Mouse (Mus musculus) midbrain, embryonic 11.5 days (tissue): Measurements from ENCODE around the gene Dscam. TPM values are rescaled to one million over a fixed set of nuclear protein-coding genes. Genes with fewer than 3 reads are reported as not detected.

ENCODE experiments used
- ATAC-seq: fragments of 200-750 bp; cut with Nextera tagmentation; 2 replicates; pipeline ENCODE4 v1.8.0; 2017; ENCODE audit warnings: moderate TSS enrichment, moderate library complexity; ENCODE audit not compliant: low FRiP score
- DNase-seq: peaks from one replicate; pipeline ENCODE4 v3.0.0; 2015; ENCODE audit warnings: low spot score; ENCODE audit errors: missing footprints
- H3K27ac ChIP-seq: fragments of 300-500 bp; sonication (generic); 2 replicates; pipeline ENCODE4 v1.5.1; 2014; ENCODE audit warnings: low read depth, low read length
- H3K27me3 ChIP-seq: fragments of 300-500 bp; sonication (generic); 2 replicates; pipeline ENCODE4 v1.6.1; 2014; ENCODE audit warnings: mild to moderate bottlenecking, low read length, moderate library complexity, mixed read lengths; ENCODE audit not compliant: control insufficient read depth, insufficient read depth
- H3K36me3 ChIP-seq: fragments of 300-500 bp; sonication (generic); 2 replicates; pipeline ENCODE4 v1.6.1; 2014; ENCODE audit warnings: mild to moderate bottlenecking, low read length, moderate library complexity, mixed read lengths; ENCODE audit not compliant: control insufficient read depth, insufficient read depth
- H3K4me1 ChIP-seq: fragments of 300-500 bp; sonication (generic); 2 replicates; pipeline ENCODE4 v1.6.1; 2014; ENCODE audit warnings: low read length; ENCODE audit not compliant: control insufficient read depth, insufficient read depth
- H3K4me2 ChIP-seq: fragments of 300-500 bp; sonication (generic); 2 replicates; pipeline ENCODE4 v1.6.1; 2014; ENCODE audit warnings: mild to moderate bottlenecking, moderate library complexity
- H3K4me3 ChIP-seq: fragments of 300-500 bp; sonication (generic); 2 replicates; pipeline ENCODE4 v1.5.1; 2014; ENCODE audit warnings: low read depth, low read length
- H3K9ac ChIP-seq: fragments of 300-500 bp; sonication (generic); 2 replicates; pipeline ENCODE4 v1.6.1; 2014; ENCODE audit warnings: low read length
- H3K9me3 ChIP-seq: fragments of 300-500 bp; sonication (generic); 2 replicates; pipeline ENCODE4 v1.6.1; 2016; ENCODE audit warnings: low read length; ENCODE audit not compliant: control insufficient read depth
- WGBS: fragments of 180-500 bp; shearing (Covaris S2); extraction: QIAGEN DNeasy Blood & Tissue Kit; methylation state at CpG from one replicate; pipeline ENCODE4 v1.1.7; 2014; 5-methylcytosine and 5-hydroxymethylcytosine counted together
- polyA plus RNA-seq: library from polyadenylated mRNA; unstranded; fragments of >200 nt; fragmentation: Nextera tagmentation; extraction: Ambion mirVana; gene quantifications from 2 replicates; pipeline ENCODE4 v1.2.1, GENCODE M21; 2014

Dscam gene
- polyA plus RNA-seq, 1 experiment from 2014 or later: 2.9 TPM

- no peak overlapping the region for H3K27ac ChIP-seq
- no peaks in the 10 kb centered on the region for H3K9me3 ChIP-seq
- H3K9ac ChIP-seq: no peak overlapping the region
- H3K4me2 ChIP-seq: no peak overlapping the region
- WGBS: 92% methylated on average over 1 of the region's 1 CpGs
- H3K36me3 ChIP-seq: no peaks in the 10 kb centered on the region
- no peaks in the 10 kb centered on the region for H3K27me3 ChIP-seq
- ATAC-seq (no peak), DNase-seq (no peak)
- peaks cover 5% of the 10 kb centered on the region for H3K4me1 ChIP-seq
- H3K4me3 ChIP-seq: no peak overlapping the region
Measured at GRCm38 (mm10) chr16:97141943-97142342, 28.6 kb downstream of the Dscam start.

- DNase-seq: no peak
- Histone ChIP-seq H3K27me3 (no peaks in the 10 kb centered on the region), H3K36me3 (no peaks in the 10 kb centered on the region), H3K27ac (no peak overlapping the region), H3K9me3 (no peaks in the 10 kb centered on the region), H3K4me2 (no peak overlapping the region), H3K4me3 (no peak overlapping the region), H3K4me1 (no peaks in the 10 kb centered on the region), H3K9ac (no peak overlapping the region)
- 79% methylated on average over 10 of the region's 10 CpGs for WGBS
- no peak for ATAC-seq
Measured at GRCm38 (mm10) chr16:97135003-97135827, 35.3 kb downstream of the Dscam start.

- Histone ChIP-seq H3K27me3 (no peaks in the 10 kb centered on the region), H3K4me2 (no peak overlapping the region), H3K27ac (no peak overlapping the region), H3K9ac (no peak overlapping the region), H3K4me3 (no peak overlapping the region), H3K36me3 (no peaks in the 10 kb centered on the region), H3K9me3 (no peaks in the 10 kb centered on the region), H3K4me1 (no peaks in the 10 kb centered on the region)
- WGBS: 90% methylated on average over 2 of the region's 2 CpGs
- ATAC-seq (no peak), DNase-seq (no peak)
Measured at GRCm38 (mm10) chr16:97127296-97127695, 43.3 kb downstream of the Dscam start.

- no peak overlapping the region for H3K27ac ChIP-seq
- WGBS: 94% methylated on average over 4 of the region's 4 CpGs
- H3K9ac ChIP-seq: no peak overlapping the region
- no peaks in the 10 kb centered on the region for H3K27me3 ChIP-seq
- no peak overlapping the region for H3K4me2 ChIP-seq
- H3K4me1 ChIP-seq: no peaks in the 10 kb centered on the region
- no peak for ATAC-seq
- no peak overlapping the region for H3K4me3 ChIP-seq
- no peaks in the 10 kb centered on the region for H3K9me3 ChIP-seq
- no peaks in the 10 kb centered on the region for H3K36me3 ChIP-seq
- DNase-seq: no peak
Measured at GRCm38 (mm10) chr16:97110028-97110427, 60.5 kb downstream of the Dscam start.

GRCm38 (mm10) chr16:97105266-97105665, 65.3 kb downstream of the Dscam start:
- Histone ChIP-seq H3K4me3 (no peak overlapping the region), H3K27me3 (no peaks in the 10 kb centered on the region), H3K27ac (no peak overlapping the region), H3K9me3 (no peaks in the 10 kb centered on the region), H3K4me1 (no peaks in the 10 kb centered on the region), H3K4me2 (no peak overlapping the region), H3K36me3 (no peaks in the 10 kb centered on the region), H3K9ac (no peak overlapping the region)
- no peak for DNase-seq
- no peak for ATAC-seq
- 76% methylated on average over 2 of the region's 2 CpGs for WGBS

- WGBS: 81% methylated on average over 2 of the region's 2 CpGs
- Histone ChIP-seq H3K9me3 (no peaks in the 10 kb centered on the region), H3K4me3 (no peak overlapping the region), H3K27me3 (no peaks in the 10 kb centered on the region), H3K36me3 (no peaks in the 10 kb centered on the region), H3K4me2 (no peak overlapping the region), H3K27ac (no peak overlapping the region), H3K9ac (no peak overlapping the region), H3K4me1 (no peaks in the 10 kb centered on the region)
- ATAC-seq (no peak), DNase-seq (no peak)
Measured at GRCm38 (mm10) chr16:97103046-97103445, 67.5 kb downstream of the Dscam start.

- 78% methylated on average over 2 of the region's 2 CpGs for WGBS
- Histone ChIP-seq H3K27ac (no peak overlapping the region), H3K27me3 (no peaks in the 10 kb centered on the region), H3K36me3 (no peaks in the 10 kb centered on the region), H3K9me3 (no peaks in the 10 kb centered on the region), H3K9ac (no peak overlapping the region), H3K4me1 (no peaks in the 10 kb centered on the region), H3K4me3 (no peak overlapping the region), H3K4me2 (no peak overlapping the region)
- peak; percentile 38 for ATAC-seq
- DNase-seq: no peak
Measured at GRCm38 (mm10) chr16:97100091-97100490, 70.5 kb downstream of the Dscam start.

GRCm38 (mm10) chr16:97098508-97098907, 72.0 kb downstream of the Dscam start:
- no peak overlapping the region for H3K4me2 ChIP-seq
- ATAC-seq (peak; percentile 48; the same call in 1 of the 2 replicates), DNase-seq (no peak)
- no peaks in the 10 kb centered on the region for H3K9me3 ChIP-seq
- H3K9ac ChIP-seq: no peak overlapping the region
- no peaks in the 10 kb centered on the region for H3K36me3 ChIP-seq
- no peak overlapping the region for H3K27ac ChIP-seq
- H3K4me1 ChIP-seq: no peaks in the 10 kb centered on the region
- H3K4me3 ChIP-seq: no peak overlapping the region
- WGBS: 73% methylated on average over 5 of the region's 5 CpGs
- H3K27me3 ChIP-seq: no peaks in the 10 kb centered on the region

GRCm38 (mm10) chr16:97096709-97097108, 73.8 kb downstream of the Dscam start:
- Histone ChIP-seq H3K36me3 (no peaks in the 10 kb centered on the region), H3K27me3 (no peaks in the 10 kb centered on the region), H3K27ac (no peak overlapping the region), H3K4me2 (no peak overlapping the region), H3K9ac (no peak overlapping the region), H3K4me1 (no peaks in the 10 kb centered on the region), H3K9me3 (no peaks in the 10 kb centered on the region), H3K4me3 (no peak overlapping the region)
- no peak for ATAC-seq
- whole genome bisulfite sequencing: 98% methylated on average over 2 of the region's 2 CpGs
- DNase-seq: no peak
